Mouse (Mus musculus) kidney, postnatal 10 days (tissue): ENCODE results near the gene Atp10b.
A peak's percentile ranks its signal among the peaks of the same experiment; 100 is the strongest.

Experiments used
- DNase-seq: peaks from one replicate; pipeline ENCODE4 v3.0.0; 2021; ENCODE audit warnings: mixed read lengths

Gene Atp10b

GRCm38 (mm10) chr11:43200089-43200488, 50.4 kb downstream of the Atp10b start:
- no peak for DNase-seq

GRCm38 (mm10) chr11:43203580-43203979, 53.9 kb downstream of the Atp10b start:
- no peak for DNase-seq

- no peak for DNase-seq
These were observed 63.5 kb downstream of the Atp10b start for GRCm38 (mm10) chr11:43213134-43213533.

GRCm38 (mm10) chr11:43213740-43214139, 64.1 kb downstream of the Atp10b start:
- DNase-seq: no peak

GRCm38 (mm10) chr11:43217021-43217420, 67.3 kb downstream of the Atp10b start:
- DNase-seq: peak; percentile 10

- DNase-seq: no peak
These were observed 80.6 kb downstream of the Atp10b start for GRCm38 (mm10) chr11:43230231-43230630.

GRCm38 (mm10) chr11:43232073-43232472, 82.4 kb downstream of the Atp10b start:
- DNase-seq: no peak

- DNase-seq: no peak
These were observed 86.8 kb downstream of the Atp10b start for GRCm38 (mm10) chr11:43236360-43237039.

- DNase-seq: no peak
These were observed 90.1 kb downstream of the Atp10b start for GRCm38 (mm10) chr11:43239804-43240203.

- DNase-seq: no peak
These were observed 103.4 kb downstream of the Atp10b start for GRCm38 (mm10) chr11:43253034-43253433.

- DNase-seq: no peak
These were observed 105.6 kb downstream of the Atp10b start for GRCm38 (mm10) chr11:43255262-43255661.

GRCm38 (mm10) chr11:43257291-43257690, 107.6 kb downstream of the Atp10b start:
- no peak for DNase-seq

- peak; percentile 12 for DNase-seq
These were observed 108.1 kb downstream of the Atp10b start for GRCm38 (mm10) chr11:43257781-43258180.

- peak; percentile 75 for DNase-seq
These were observed 114.0 kb downstream of the Atp10b start for GRCm38 (mm10) chr11:43263548-43264218.

- no peak for DNase-seq
These were observed 117.8 kb downstream of the Atp10b start for GRCm38 (mm10) chr11:43267505-43267904.

- DNase-seq: no peak
These were observed 120.0 kb downstream of the Atp10b start for GRCm38 (mm10) chr11:43269503-43270255.

- DNase-seq: no peak
These were observed 120.7 kb downstream of the Atp10b start for GRCm38 (mm10) chr11:43270256-43270806.

- no peak for DNase-seq
These were observed 124.2 kb downstream of the Atp10b start for GRCm38 (mm10) chr11:43273896-43274295.

GRCm38 (mm10) chr11:43297584-43297983, 147.9 kb downstream of the Atp10b start:
- no peak for DNase-seq

GRCm38 (mm10) chr11:43311000-43311399, 161.3 kb downstream of the Atp10b start:
- DNase-seq: no peak
